Comparison of ENCODE assay signal across 8 mouse cellular contexts in the genomic region with DNA sequence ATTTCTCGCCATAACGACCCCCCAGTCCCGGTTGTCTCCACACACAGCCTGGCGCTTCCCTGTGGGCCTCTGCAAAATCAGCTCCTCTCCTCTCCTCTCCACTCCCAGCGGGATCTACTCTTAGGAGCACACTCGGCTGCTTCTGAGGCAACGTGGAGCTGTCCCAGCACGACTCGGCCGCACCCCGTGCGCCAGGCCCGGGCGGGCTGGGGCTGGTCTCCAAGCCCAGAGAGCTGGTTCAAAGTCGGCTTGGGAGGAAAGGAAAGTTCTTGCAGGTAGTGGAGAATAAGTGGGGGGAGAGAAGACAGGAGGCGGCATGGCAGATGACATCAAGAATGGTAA. TPM values are rescaled to one million over a fixed set of nuclear protein-coding genes. Genes with fewer than 3 reads are reported as not detected.
DNase-seq lines count a peak whose midpoint lies in the region; ATAC-seq and TF ChIP-seq lines count a peak whose summit lies in the region.

No protein-coding gene starts in this region.

- peak overlapping the region; percentile 55 for H3K9ac ChIP-seq in lung, embryonic 15.5 days
- peak overlapping the region; percentile 57 for H3K9ac ChIP-seq in forebrain, embryonic 11.5 days (ENCODE audit: low read length)
- peak overlapping the region; percentile 48 for H3K9ac ChIP-seq in intestine, postnatal 0 days (ENCODE audit: low read depth, low read length)
- H3K9ac ChIP-seq in neural tube, embryonic 12.5 days: peak overlapping the region; percentile 54

- H3K27me3 ChIP-seq in lung, embryonic 15.5 days: peaks cover 15% of the 10 kb centered on the region
- H3K27me3 ChIP-seq in forebrain, embryonic 11.5 days (ENCODE audit: control insufficient read depth, insufficient read depth, low read length): peaks cover 13% of the 10 kb centered on the region
- H3K27me3 ChIP-seq in intestine, postnatal 0 days (replicated peaks; ENCODE audit: control insufficient read depth, insufficient read depth, low read length): no peaks in the 10 kb centered on the region
- H3K27me3 ChIP-seq in neural tube, embryonic 12.5 days (replicated peaks): peaks cover 11% of the 10 kb centered on the region

- H3K4me3 ChIP-seq in lung, embryonic 15.5 days: peak overlapping the region; percentile 52
- peak overlapping the region; percentile 36 for H3K4me3 ChIP-seq in forebrain, embryonic 11.5 days (ENCODE audit: low read depth, low read length)
- peak overlapping the region; percentile 49 for H3K4me3 ChIP-seq in intestine, postnatal 0 days (ENCODE audit: low read depth, low read length)
- peak overlapping the region; percentile 42 for H3K4me3 ChIP-seq in neural tube, embryonic 12.5 days

- no peaks in the 10 kb centered on the region for H3K9me3 ChIP-seq in lung, embryonic 15.5 days
- no peaks in the 10 kb centered on the region for H3K9me3 ChIP-seq in forebrain, embryonic 11.5 days (ENCODE audit: control insufficient read depth, low read length)
- no peaks in the 10 kb centered on the region for H3K9me3 ChIP-seq in intestine, postnatal 0 days (ENCODE audit: control insufficient read depth)
- H3K9me3 ChIP-seq in neural tube, embryonic 12.5 days: no peaks in the 10 kb centered on the region

- no peak for DNase-seq in lung, postnatal 14 days
- DNase-seq in forebrain, embryonic 11.5 days (ENCODE audit: low spot score): no peak
- no peak for DNase-seq in frontal cortex, adult 2 months (ENCODE audit: extremely low spot score in 1 of 2, low spot score in 1 of 2)
- no peak for DNase-seq in thymus, postnatal 25 days

- peaks cover 17% of the 10 kb centered on the region for H3K4me1 ChIP-seq in lung, embryonic 15.5 days
- H3K4me1 ChIP-seq in forebrain, embryonic 11.5 days (replicated peaks; ENCODE audit: control insufficient read depth, insufficient read depth, low read length): peaks cover 3% of the 10 kb centered on the region; the same call in 1 of the 2 replicates
- H3K4me1 ChIP-seq in intestine, postnatal 0 days (replicated peaks; ENCODE audit: control insufficient read depth, insufficient read depth, low read length): 0 out of 2 replicates have a peak, but pooled peaks cover 5% of the 10 kb centered on the region
- H3K4me1 ChIP-seq in neural tube, embryonic 12.5 days: peaks cover 8% of the 10 kb centered on the region

- H3K4me2 ChIP-seq in lung, embryonic 15.5 days: peak overlapping the region; percentile 99
- peak overlapping the region; percentile 91 for H3K4me2 ChIP-seq in forebrain, embryonic 11.5 days (ENCODE audit: low read depth, low read length, severe bottlenecking)
- H3K4me2 ChIP-seq in intestine, postnatal 0 days (replicated peaks; ENCODE audit: low read depth): peak overlapping the region; percentile 94
- H3K4me2 ChIP-seq in neural tube, embryonic 12.5 days (replicated peaks): peak overlapping the region; percentile 94

- no peak for TF ChIP-seq CTCF in intestine, postnatal 0 days (IDR thresholded peaks at IDR 0.05; ENCODE audit: low read depth)

- WGBS in lung, embryonic 15.5 days: 13% methylated on average over 16 of the region's 16 CpGs
- WGBS in forebrain, embryonic 11.5 days: 10% methylated on average over 16 of the region's 16 CpGs
- WGBS in intestine, postnatal 0 days: 15% methylated on average over 16 of the region's 16 CpGs
- WGBS in neural tube, embryonic 12.5 days: 10% methylated on average over 16 of the region's 16 CpGs

- peaks cover 38% of the 10 kb centered on the region for H3K36me3 ChIP-seq in lung, embryonic 15.5 days
- H3K36me3 ChIP-seq in forebrain, embryonic 11.5 days (ENCODE audit: control insufficient read depth, insufficient read depth, low read length): peaks cover 7% of the 10 kb centered on the region; the same call in 1 of the 2 replicates
- H3K36me3 ChIP-seq in intestine, postnatal 0 days (ENCODE audit: control insufficient read depth, insufficient read depth): peaks cover 25% of the 10 kb centered on the region
- peaks cover 41% of the 10 kb centered on the region for H3K36me3 ChIP-seq in neural tube, embryonic 12.5 days

- peak; percentile 24; the same call in 1 of the 2 replicates for ATAC-seq in lung, embryonic 15.5 days (ENCODE audit: borderline replicate concordance, extremely low read depth, low FRiP score, low TSS enrichment)
- ATAC-seq in forebrain, embryonic 11.5 days (replicated peaks; ENCODE audit: low FRiP score): 0 out of 2 replicates have a peak, but pooled peaks have one; percentile 13
- ATAC-seq in intestine, postnatal 0 days: peak; percentile 34; the same call in 1 of the 2 replicates
- ATAC-seq in neural tube, embryonic 12.5 days (ENCODE audit: low FRiP score, low read depth): peak; percentile 24; the same call in 1 of the 2 replicates
- ATAC-seq in erythroid progenitor cell, adult 5-6 weeks (replicated peaks; ENCODE audit: low FRiP score, poor library complexity, severe bottlenecking): no peak

- peak overlapping the region; percentile 41; the same call in 1 of the 2 replicates for H3K27ac ChIP-seq in lung, embryonic 15.5 days
- H3K27ac ChIP-seq in forebrain, embryonic 11.5 days (ENCODE audit: low read depth, low read length): no peak overlapping the region
- no peak overlapping the region for H3K27ac ChIP-seq in intestine, postnatal 0 days (ENCODE audit: low read depth, low read length)
- no peak overlapping the region for H3K27ac ChIP-seq in neural tube, embryonic 12.5 days

RNA-seq across cellular contexts. Expression of gene Gramd2, which starts 0.6 kb away (rescaled TPM):
- polyA plus RNA-seq in lung, embryonic 15.5 days (2015; fragmentation: Nextera tagmentation; extraction: Ambion mirVana): 5.4 and 6.2 TPM in 2 replicates
- polyA plus RNA-seq in forebrain, embryonic 11.5 days (2014; fragmentation: Nextera tagmentation; extraction: Ambion mirVana): 0.40 and 0.48 TPM in 2 replicates
- polyA plus RNA-seq in intestine, postnatal 0 days (2015; fragmentation: Nextera tagmentation; extraction: Ambion mirVana): 0.37 and 0.39 TPM in 2 replicates
- polyA plus RNA-seq in neural tube, embryonic 12.5 days (2016; fragmentation: Nextera tagmentation; extraction: Ambion mirVana): 0.56 and 0.73 TPM in 2 replicates
- polyA plus RNA-seq in frontal cortex, adult 2 months (2012; rRNA removed): 13.2 and 15.2 TPM in 2 replicates
- total RNA-seq in erythroid progenitor cell, adult 5-6 weeks (2015; ENCODE audit: low replicate concordance): not detected in 2 replicates
- 0.13 TPM in 1 of 2 replicates, not detected in the other for total RNA-seq in erythroid progenitor cell, adult 5-6 weeks (2017; ENCODE audit: low replicate concordance)

RNA-seq across cellular contexts. Expression of gene Pkm, which starts 24.3 kb away (rescaled TPM):
- polyA plus RNA-seq in lung, embryonic 15.5 days (2015; fragmentation: Nextera tagmentation; extraction: Ambion mirVana): 1,403 and 1,442 TPM in 2 replicates
- polyA plus RNA-seq in forebrain, embryonic 11.5 days (2014; fragmentation: Nextera tagmentation; extraction: Ambion mirVana): 2,195 and 2,371 TPM in 2 replicates
- polyA plus RNA-seq in intestine, postnatal 0 days (2015; fragmentation: Nextera tagmentation; extraction: Ambion mirVana): 271 and 302 TPM in 2 replicates
- polyA plus RNA-seq in neural tube, embryonic 12.5 days (2016; fragmentation: Nextera tagmentation; extraction: Ambion mirVana): 1,532 and 1,641 TPM in 2 replicates
- 1,290 and 1,497 TPM in 2 replicates for polyA plus RNA-seq in frontal cortex, adult 2 months (2012; rRNA removed)
- 26.4 and 30.6 TPM in 2 replicates for total RNA-seq in erythroid progenitor cell, adult 5-6 weeks (2015; ENCODE audit: low replicate concordance)
- 75.0 and 81.4 TPM in 2 replicates for total RNA-seq in erythroid progenitor cell, adult 5-6 weeks (2017; ENCODE audit: low replicate concordance)
